Mouse (Mus musculus): Measurements from ENCODE around the gene Slc32a1.

Gene Slc32a1

GRCm38 (mm10) chr2:158665098-158665497, 54.5 kb downstream of the Slc32a1 start, which contains the start of gene Ppp1r16b:
Ppp1r16b (plus strand) TSS chr2:158665398.
- DNase-seq (ENCODE audit: low spot score), result no peak

All from spleen, adult 12 weeks (tissue).